Mouse (Mus musculus): ENCODE results near the gene Rab25.

GRCm38 (mm10) chr3:88501366-88502030 is 46.6 kb downstream of the Rab25 start:
- no peak for TF ChIP-seq CTCF (IDR thresholded peaks at IDR 0.05; ENCODE audit: control insufficient read depth, insufficient read depth, insufficient replicate concordance, low read depth, low read length)
- no peak for TF ChIP-seq POLR2A (IDR thresholded peaks at IDR 0.05; ENCODE audit: control insufficient read depth, low read depth, low read length)

All from testis, adult 2 months (tissue).